Mouse (Mus musculus): Measurements from ENCODE around the gene Ldha.

The Ldha gene

DNA sequence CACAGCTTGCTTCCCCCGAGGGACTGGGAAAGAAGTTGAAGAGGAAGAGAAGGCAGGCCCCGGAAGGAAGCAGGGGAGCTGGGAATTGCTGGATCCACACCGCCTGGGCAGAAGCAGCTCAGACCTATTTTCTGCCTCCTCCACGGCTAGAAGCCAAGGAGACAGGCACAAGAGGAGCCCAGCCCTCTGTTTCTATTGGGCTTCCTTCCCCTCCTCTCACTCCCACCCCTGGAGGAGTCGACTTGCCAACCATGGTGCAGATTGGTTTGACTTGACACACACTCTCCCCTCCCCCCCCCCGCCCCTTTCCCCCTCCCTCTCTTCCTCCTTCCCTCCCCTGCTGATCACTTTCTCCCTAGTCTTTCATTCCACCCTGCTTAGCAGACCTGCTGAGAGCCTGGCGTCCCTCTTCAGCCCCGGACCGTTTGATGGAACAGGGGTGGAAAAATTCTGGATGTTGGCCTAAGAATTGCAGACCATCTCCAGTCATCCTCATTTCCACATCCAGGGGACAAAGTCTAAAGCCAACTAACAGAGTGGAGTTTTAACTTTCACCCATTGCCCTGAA is 3.1 kb upstream of the Ldha start:
- no peak for DNase-seq (ENCODE audit: low spot score)

DNA sequence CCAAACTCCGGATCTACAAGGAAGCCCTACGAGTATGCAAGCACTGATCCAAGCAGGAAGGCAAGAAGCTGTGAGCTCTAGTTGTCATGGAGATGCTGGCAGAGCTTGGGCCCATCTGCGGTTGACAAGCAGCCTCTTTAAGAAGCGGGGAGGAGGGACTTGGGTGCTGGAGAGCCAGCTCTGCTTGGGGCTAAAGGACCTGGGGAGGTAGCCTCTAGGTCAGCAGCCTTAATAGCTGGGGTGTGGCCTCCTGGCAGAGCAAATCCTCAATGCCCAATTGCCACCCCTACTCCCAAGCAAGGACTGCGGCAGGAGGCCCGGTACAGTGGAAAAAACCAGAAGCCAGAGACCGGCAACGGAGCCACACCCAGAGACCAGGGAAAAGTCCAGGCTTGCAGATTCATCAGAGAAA is 2.4 kb upstream of the Ldha start:
- peak; percentile 78 for DNase-seq (ENCODE audit: low spot score)

- no peak for DNase-seq (ENCODE audit: low spot score)
Observed at GRCm38 (mm10) chr7:46839446-46839845, 1.8 kb upstream of the Ldha start.

DNA sequence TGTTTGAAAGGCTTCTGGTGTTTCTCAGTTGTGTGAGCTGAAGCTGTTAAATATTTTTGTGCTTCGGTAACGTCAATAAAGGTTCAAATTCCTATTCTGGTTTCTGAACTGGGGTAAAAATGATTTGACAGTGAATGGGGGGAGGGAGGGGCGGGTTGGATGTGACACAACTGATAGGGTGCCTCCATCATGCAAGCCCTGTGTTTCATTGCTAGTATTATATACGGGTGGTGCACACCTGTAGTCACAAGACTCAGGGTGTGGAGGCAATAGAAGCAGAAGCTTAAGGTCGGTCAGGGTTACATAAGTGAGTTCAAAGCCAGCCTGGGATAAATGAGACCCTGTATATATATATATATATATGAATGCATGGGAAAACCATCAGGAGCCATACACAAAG is 1.4 kb upstream of the Ldha start:
- no peak for DNase-seq (ENCODE audit: low spot score)

DNA sequence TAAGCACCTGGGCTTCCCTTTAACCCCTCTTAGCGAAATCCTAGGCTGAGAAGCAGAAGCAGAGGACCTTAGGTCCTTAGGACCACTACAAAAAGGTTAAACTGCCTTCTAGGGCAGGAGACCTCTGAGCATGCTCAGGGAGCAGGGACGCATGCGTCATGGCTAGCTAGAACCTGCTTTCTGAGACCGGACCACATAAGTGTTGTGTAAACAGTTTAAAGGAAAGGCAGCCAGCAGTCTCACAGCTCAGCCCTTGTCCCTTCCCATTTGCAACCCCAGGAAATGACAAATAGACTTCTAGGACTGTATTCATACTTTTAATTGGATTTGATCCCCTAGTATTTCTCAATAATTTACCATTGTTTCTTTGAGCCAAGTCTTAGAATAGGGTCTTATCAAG is 949 bp upstream of the Ldha start:
- no peak for DNase-seq (ENCODE audit: low spot score)

- no peak for DNase-seq (ENCODE audit: low spot score)
Observed at GRCm38 (mm10) chr7:46842278-46842677, 1.0 kb downstream of the Ldha start.

- DNase-seq (ENCODE audit: low spot score) = no peak
Observed at GRCm38 (mm10) chr7:46843576-46843975, 2.3 kb downstream of the Ldha start.

GRCm38 (mm10) chr7:46845211-46845977 is 4.1 kb downstream of the Ldha start:
- peak; percentile 79 for DNase-seq (ENCODE audit: low spot score)

- DNase-seq (ENCODE audit: low spot score) = no peak
Observed at GRCm38 (mm10) chr7:46845978-46846485, 4.8 kb downstream of the Ldha start.

DNA sequence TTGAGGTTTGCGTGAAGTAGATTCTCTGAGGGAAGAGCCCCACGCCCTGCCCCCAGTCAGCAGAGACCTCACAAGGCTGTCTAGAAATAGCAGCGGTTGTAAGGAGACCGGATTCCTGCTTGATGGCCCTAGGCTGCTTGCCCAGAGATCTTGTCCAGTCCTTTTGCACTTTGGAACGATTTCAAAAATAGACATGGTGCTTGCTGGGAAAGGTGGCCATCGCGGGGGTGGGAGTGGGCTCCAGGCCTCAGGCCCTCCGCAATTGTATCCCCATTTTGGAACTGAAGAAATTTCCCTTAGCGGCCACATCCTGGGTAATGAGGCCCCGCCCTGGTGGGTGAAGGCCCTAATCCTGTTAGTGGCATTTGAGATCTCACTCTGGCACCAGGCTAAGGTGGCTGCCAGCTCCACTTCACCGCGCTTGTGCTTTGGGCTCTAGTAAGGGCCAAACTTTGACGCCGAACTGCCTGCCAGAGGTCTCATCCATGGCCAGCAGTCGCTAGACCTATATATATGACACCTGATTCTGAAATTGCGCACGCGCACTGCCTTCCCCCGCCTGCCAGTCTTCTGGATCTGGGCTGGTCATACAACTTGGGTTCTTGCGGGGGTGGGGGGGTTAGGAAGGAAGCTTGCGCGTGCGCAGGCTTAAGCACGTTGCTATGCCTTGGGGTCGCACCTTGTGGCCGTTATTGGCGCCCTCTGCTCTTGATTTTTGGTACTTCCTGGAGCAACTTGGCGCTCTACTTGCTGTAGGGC is 5.4 kb downstream of the Ldha start:
- DNase-seq (ENCODE audit: low spot score) = no peak

- DNase-seq (ENCODE audit: low spot score) = no peak
Observed at GRCm38 (mm10) chr7:46849287-46849686, 8.0 kb downstream of the Ldha start.

DNA sequence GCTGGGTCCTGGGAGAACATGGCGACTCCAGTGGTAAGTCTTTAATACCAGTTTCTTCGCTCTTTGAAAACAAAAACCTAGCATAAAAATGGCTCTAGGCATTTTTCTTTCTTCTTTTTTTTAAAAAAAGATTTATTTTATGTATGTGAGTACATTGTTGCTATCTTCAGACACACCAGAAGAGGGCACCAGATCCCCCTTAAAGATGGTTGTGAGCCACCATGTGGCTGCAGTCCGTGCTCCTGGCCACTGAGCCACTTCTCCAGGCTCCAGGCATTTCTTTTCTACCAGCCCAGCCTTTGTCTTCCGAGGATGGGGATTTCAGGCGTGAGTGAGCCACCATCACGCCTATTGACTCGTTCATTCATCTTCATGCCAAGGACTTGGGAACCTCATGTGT is 9.8 kb downstream of the Ldha start:
- no peak for DNase-seq (ENCODE audit: low spot score)

DNA sequence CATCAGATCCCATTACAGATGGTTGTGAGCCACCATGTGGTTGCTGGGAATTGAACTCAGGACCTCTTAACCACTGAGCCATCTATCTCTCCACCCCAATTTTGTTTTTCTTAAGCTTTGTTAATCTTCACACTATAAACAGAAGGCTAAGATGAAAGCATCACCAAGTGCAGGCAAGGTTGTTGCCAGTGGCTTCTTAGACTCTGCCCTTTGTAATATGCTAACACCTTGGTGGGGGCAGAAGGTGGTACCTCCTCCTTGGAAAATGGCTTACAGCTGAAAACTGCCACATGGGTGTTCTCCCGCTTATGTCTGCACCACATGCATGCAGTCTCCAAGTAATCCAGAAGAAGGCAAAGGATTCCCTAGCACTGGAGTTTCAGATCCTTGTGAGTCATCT is 11.4 kb downstream of the Ldha start:
- DNase-seq (ENCODE audit: low spot score) = no peak

GRCm38 (mm10) chr7:46853365-46853764 is 12.1 kb downstream of the Ldha start:
- no peak for DNase-seq (ENCODE audit: low spot score)

DNA sequence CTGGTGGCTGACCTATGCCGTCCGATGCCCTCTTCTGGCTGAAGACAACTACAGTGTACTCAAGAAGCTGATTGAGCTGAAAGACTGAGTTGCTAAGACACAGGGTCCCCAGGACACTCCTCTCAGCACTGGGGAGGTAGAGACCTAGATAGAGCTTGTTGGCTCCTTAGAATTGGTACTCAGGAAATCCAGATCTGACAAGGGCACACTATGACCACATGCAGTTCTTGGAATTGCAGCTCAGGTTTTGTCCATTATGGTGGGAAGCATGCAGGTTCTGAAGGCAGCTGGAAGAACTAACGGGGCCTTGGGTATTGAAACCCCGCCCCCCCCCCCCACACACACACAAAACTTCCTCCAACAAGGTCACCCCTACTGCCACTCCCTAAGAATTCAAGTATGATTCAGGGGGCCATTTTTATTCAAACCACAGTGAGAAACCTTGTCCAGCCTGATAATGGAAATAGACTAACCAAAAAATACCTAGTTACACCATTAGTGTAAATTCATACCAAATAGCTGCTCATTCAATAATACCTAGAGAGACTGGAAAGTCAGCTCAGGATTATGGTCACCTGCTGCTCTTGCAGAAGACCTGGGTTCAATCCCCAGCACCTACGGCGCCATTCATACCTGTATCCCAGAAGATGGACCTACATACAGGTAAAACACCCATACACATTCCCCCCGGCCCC is 14.7 kb downstream of the Ldha start:
- no peak for DNase-seq (ENCODE audit: low spot score)

DNA sequence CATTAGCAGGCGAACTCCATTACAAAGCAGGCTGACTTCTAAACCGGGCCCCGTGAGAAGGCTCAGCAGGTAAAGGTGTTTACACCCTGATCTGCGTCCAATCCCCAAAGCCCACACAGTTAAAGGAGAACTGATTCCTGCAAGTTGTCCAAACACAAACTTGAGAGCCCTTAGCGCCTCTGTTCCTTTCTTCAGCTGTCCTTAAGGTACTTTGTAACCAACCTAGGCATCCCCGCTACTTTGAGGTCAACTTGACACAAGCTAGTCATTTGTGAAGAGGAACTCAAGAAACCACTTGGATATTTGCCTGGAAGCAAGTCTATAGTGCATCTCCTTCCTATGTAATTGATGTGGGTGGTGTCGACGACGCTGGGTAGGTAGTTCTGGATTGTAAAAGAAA is 16.2 kb downstream of the Ldha start:
- no peak for DNase-seq (ENCODE audit: low spot score)

DNA sequence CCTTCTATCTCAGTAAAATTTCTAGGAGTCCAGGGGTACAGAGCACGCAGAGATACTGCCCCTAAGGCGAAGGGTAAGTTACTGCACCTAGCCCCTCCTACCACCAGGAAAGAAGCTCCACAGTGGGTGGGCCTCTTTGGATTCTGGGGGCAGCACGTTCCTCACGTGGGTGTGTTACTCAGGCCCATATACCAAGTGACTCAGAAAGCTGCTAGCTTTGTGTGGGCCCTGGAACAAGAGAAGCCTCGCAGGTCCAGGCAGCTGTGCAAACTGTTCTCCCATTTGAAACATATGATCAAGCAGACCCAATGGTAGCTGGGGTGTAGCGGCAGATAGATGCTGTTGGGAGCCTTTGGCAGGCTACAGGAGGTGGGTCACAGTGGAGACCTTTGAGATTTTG is 17.8 kb downstream of the Ldha start:
- DNase-seq (ENCODE audit: low spot score) = no peak

GRCm38 (mm10) chr7:46860996-46861395 is 19.7 kb downstream of the Ldha start, which contains the start of gene Ldhc:
Gene Ldhc, plus strand, starts transcription at chr7:46861203.
- DNase-seq (ENCODE audit: low spot score) = no peak

DNA sequence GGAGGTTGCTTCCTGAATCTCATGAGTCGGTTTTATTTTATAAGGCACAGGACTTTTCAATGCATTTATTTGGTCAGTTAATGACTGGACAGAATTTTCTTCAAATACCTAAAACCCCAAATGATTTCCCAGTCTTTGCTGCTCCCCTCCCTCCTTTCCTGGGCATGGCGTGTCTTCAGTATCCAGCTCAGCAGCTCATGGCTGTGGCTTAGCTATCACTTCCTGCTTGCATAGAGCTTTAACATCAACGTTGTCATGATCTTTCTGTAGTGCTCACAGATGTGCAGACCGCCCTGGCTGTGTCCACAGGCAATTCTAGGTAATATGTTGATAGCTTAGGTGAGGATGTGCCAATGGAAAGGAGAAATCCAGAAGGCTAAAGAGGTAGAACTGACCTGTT is 30.7 kb downstream of the Ldha start:
- DNase-seq (ENCODE audit: low spot score) = no peak

GRCm38 (mm10) chr7:46876841-46877240 is 35.6 kb downstream of the Ldha start:
- peak; percentile 16 for DNase-seq (ENCODE audit: low spot score)

GRCm38 (mm10) chr7:46877255-46877654 is 36.0 kb downstream of the Ldha start:
- no peak for DNase-seq (ENCODE audit: low spot score)

DNA sequence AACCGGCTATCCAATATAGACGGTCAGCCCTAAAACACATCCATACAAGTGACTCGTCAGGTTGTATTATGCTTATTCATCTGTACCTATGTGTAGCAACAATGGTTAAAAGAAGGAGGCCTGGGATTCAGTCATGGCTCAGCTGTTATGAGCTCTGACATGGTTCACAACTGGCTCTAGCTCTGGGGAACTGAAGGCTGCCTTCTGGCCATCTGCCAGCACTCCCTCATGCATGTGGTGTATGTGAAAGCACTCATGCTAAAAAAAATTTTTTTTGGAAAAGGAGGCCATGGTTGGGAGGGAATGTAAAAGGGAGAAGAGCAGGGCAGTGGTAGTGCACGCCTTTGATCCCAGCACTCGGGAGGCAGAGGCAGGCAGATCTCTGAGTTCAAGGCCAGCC is 38.6 kb downstream of the Ldha start:
- no peak for DNase-seq (ENCODE audit: low spot score)

Data from left cerebral cortex, adult 11 months (tissue).